Mouse (Mus musculus) cortical plate, adult 2 months (tissue): ENCODE measurements around the gene Uncx. TPM values are rescaled to one million over a fixed set of nuclear protein-coding genes. Genes with fewer than 3 reads are reported as not detected.
A peak's percentile ranks its signal among the peaks of the same experiment; 100 is the strongest.

Experiments
- H3K27ac ChIP-seq: fragments of 200-500 bp; 2 replicates; pipeline ENCODE4 v1.5.1; 2012; ENCODE audit warnings: low read length, control low read depth, inconsistent platforms; ENCODE audit not compliant: insufficient read depth
- H3K4me1 ChIP-seq: fragments of 200-500 bp; 2 replicates; pipeline ENCODE4 v1.6.1; 2011; ENCODE audit warnings: low read length; ENCODE audit not compliant: control insufficient read depth, insufficient read depth
- H3K4me3 ChIP-seq: fragments of 200-500 bp; 2 replicates; pipeline ENCODE4 v1.5.1; 2011; ENCODE audit warnings: mild to moderate bottlenecking, low read length, control low read depth; ENCODE audit not compliant: insufficient read depth
- CTCF ChIP-seq: fragments of 200-500 bp; IDR thresholded peaks from 2 replicates; pipeline ENCODE4 v1.5.1; 2011; ENCODE audit warnings: mild to moderate bottlenecking, control low read depth, low read length; ENCODE audit not compliant: insufficient read depth; ENCODE audit errors: extremely low read depth
- POLR2A ChIP-seq: fragments of 200-500 bp; IDR thresholded peaks from 2 replicates; pipeline ENCODE4 v1.6.1; 2011; ENCODE audit warnings: mild to moderate bottlenecking, low read length, control low read depth; ENCODE audit not compliant: insufficient read depth; ENCODE audit errors: extremely low read depth
- polyA plus RNA-seq: library from polyadenylated mRNA; depleted of rRNA; stranded (reverse); fragments of >200 nt; gene quantifications from 2 replicates; pipeline ENCODE4 v1.2.3, GENCODE M21; 2012; rRNA removed

Uncx gene
- polyA plus RNA-seq: not detected in 2 replicates

GRCm38 (mm10) chr5:139543214-139543613, at the start of gene Uncx:
Gene Uncx, plus strand, starts transcription at chr5:139543494.
- Histone ChIP-seq H3K4me1 (no peaks in the 10 kb centered on the region), H3K27ac (no peak within 1 kb of the TSS), H3K4me3 (no peak within 1 kb of the TSS)
- TF ChIP-seq CTCF (no peak), POLR2A (no peak)

- no peak overlapping the region for H3K4me3 ChIP-seq
Observed at GRCm38 (mm10) chr5:139493690-139494089, 49.6 kb upstream of the Uncx start.

GRCm38 (mm10) chr5:139495019-139495669, 48.1 kb upstream of the Uncx start:
- Histone ChIP-seq H3K4me3 (no peak overlapping the region), H3K4me1 (no peaks in the 10 kb centered on the region), H3K27ac (no peak overlapping the region)
- TF ChIP-seq CTCF: no peak
- no peak for TF ChIP-seq POLR2A

More at GRCm38 (mm10) chr5:139493690-139494089, 49.6 kb upstream of the Uncx start:
- TF ChIP-seq CTCF (no peak), POLR2A (no peak)
- Histone ChIP-seq H3K27ac (no peak overlapping the region), H3K4me1 (no peaks in the 10 kb centered on the region)

- no peak overlapping the region for H3K4me3 ChIP-seq
- no peak overlapping the region for H3K27ac ChIP-seq
- no peaks in the 10 kb centered on the region for H3K4me1 ChIP-seq
- TF ChIP-seq CTCF (no peak), POLR2A (no peak)
Observed at GRCm38 (mm10) chr5:139496939-139497338, 46.4 kb upstream of the Uncx start.

GRCm38 (mm10) chr5:139498791-139499190, 44.5 kb upstream of the Uncx start:
- H3K4me1 ChIP-seq: no peaks in the 10 kb centered on the region
- H3K4me3 ChIP-seq: no peak overlapping the region
- H3K27ac ChIP-seq: no peak overlapping the region
- TF ChIP-seq CTCF (no peak), POLR2A (no peak)

GRCm38 (mm10) chr5:139502281-139502680, 41.0 kb upstream of the Uncx start:
- Histone ChIP-seq H3K27ac (0 out of 2 replicates have a peak overlapping the region, but pooled peaks have one; percentile 35), H3K4me1 (no peaks in the 10 kb centered on the region), H3K4me3 (no peak overlapping the region)
- no peak for TF ChIP-seq POLR2A
- no peak for TF ChIP-seq CTCF

GRCm38 (mm10) chr5:139505073-139505606, 38.2 kb upstream of the Uncx start:
- no peaks in the 10 kb centered on the region for H3K4me1 ChIP-seq
- H3K4me3 ChIP-seq: no peak overlapping the region
- TF ChIP-seq CTCF: peak; percentile 79
- TF ChIP-seq POLR2A: no peak
- H3K27ac ChIP-seq: no peak overlapping the region

GRCm38 (mm10) chr5:139506207-139506606, 37.1 kb upstream of the Uncx start:
- Histone ChIP-seq H3K4me3 (no peak overlapping the region), H3K27ac (no peak overlapping the region), H3K4me1 (no peaks in the 10 kb centered on the region)
- TF ChIP-seq CTCF (no peak), POLR2A (no peak)

GRCm38 (mm10) chr5:139510682-139511366, 32.5 kb upstream of the Uncx start:
- TF ChIP-seq CTCF (peak; percentile 15; the same call in 1 of the 2 replicates), POLR2A (no peak)
- Histone ChIP-seq H3K4me3 (no peak overlapping the region), H3K27ac (no peak overlapping the region), H3K4me1 (no peaks in the 10 kb centered on the region)
